Mouse (Mus musculus) hindbrain, embryonic 13.5 days (tissue): ENCODE results near the gene Gm11541. TPM values are rescaled to one million over a fixed set of nuclear protein-coding genes. Genes with fewer than 3 reads are reported as not detected.
"Not testable (repeated sequence)": the region's sequence is repeated elsewhere in the genome, so short reads cannot be mapped to it uniquely, and the experiment has no call there.

Source experiments
- ATAC-seq: fragments of 200-750 bp; cut with Nextera tagmentation; 2 replicates; pipeline ENCODE4 v1.8.0; 2017; ENCODE audit warnings: moderate TSS enrichment; ENCODE audit not compliant: low FRiP score
- H3K27ac ChIP-seq: fragments of 300-500 bp; sonication (generic); 2 replicates; pipeline ENCODE4 v1.5.1; 2015; ENCODE audit warnings: inconsistent platforms, mild to moderate bottlenecking, moderate library complexity
- H3K27me3 ChIP-seq: fragments of 300-500 bp; sonication (generic); 2 replicates; pipeline ENCODE4 v1.6.1; 2015; ENCODE audit warnings: mild to moderate bottlenecking, inconsistent platforms
- H3K36me3 ChIP-seq: fragments of 300-500 bp; sonication (generic); 2 replicates; pipeline ENCODE4 v1.6.1; 2015; ENCODE audit warnings: mild to moderate bottlenecking, inconsistent platforms
- H3K4me1 ChIP-seq: fragments of 300-500 bp; sonication (generic); replicated peaks from 2 replicates; pipeline ENCODE4 v1.6.1; 2015; ENCODE audit warnings: inconsistent platforms
- H3K4me2 ChIP-seq: fragments of 300-500 bp; sonication (generic); 2 replicates; pipeline ENCODE4 v1.6.1; 2015; ENCODE audit warnings: inconsistent platforms, mild to moderate bottlenecking, moderate library complexity
- H3K4me3 ChIP-seq: fragments of 300-500 bp; sonication (generic); 2 replicates; pipeline ENCODE4 v1.5.1; 2015; ENCODE audit warnings: mild to moderate bottlenecking, inconsistent platforms
- H3K9ac ChIP-seq: fragments of 300-500 bp; sonication (generic); 2 replicates; pipeline ENCODE4 v1.6.1; 2015; ENCODE audit warnings: mild to moderate bottlenecking, inconsistent platforms
- H3K9me3 ChIP-seq: fragments of 300-500 bp; sonication (generic); 2 replicates; pipeline ENCODE4 v1.6.1; 2016; ENCODE audit warnings: inconsistent platforms
- WGBS: fragments of 180-500 bp; shearing (Covaris S2); methylation state at CpG from one replicate; pipeline ENCODE4 v1.1.7; 2015; 5-methylcytosine and 5-hydroxymethylcytosine counted together
- polyA plus RNA-seq: library from polyadenylated mRNA; unstranded; fragments of >200 nt; fragmentation: Nextera tagmentation; extraction: Ambion mirVana; gene quantifications from 2 replicates; pipeline ENCODE4 v1.2.1, GENCODE M21; 2015

Gene Gm11541
- polyA plus RNA-seq, 1 experiment from 2014 or later: 0.09 TPM

DNA sequence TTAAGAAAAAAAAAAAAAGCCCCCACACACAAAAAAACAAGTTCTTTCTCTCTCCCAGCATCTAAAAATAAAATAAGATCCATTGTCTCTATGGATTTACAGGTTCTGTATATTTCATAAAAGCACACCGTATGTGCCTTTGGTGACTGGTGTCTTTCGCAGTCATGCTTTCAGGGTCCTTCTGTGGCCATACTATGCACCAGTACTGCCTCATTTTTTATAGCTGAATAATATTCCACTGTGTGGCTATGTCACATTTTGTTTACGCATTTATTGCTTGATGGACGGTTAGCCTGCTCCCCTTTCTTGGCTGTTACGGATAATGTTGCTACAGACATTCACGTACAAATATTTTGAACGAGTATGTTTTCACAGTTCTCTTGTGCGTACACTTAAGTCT lies 51.3 kb downstream of the Gm11541 start:
- ATAC-seq: 0 out of 2 replicates have a peak, but pooled peaks have one; percentile 9
- Histone ChIP-seq H3K27me3 (no peaks in the 10 kb centered on the region), H3K36me3 (peaks cover 19% of the 10 kb centered on the region), H3K4me3 (peak overlapping the region; percentile 63), H3K9ac (peak overlapping the region; percentile 72; the same call in 1 of the 2 replicates), H3K4me2 (peak overlapping the region; percentile 82), H3K27ac (no peak overlapping the region), H3K4me1 (peaks cover 23% of the 10 kb centered on the region), H3K9me3 (no peaks in the 10 kb centered on the region)
- WGBS: 52% methylated on average over 8 of the region's 8 CpGs

DNA sequence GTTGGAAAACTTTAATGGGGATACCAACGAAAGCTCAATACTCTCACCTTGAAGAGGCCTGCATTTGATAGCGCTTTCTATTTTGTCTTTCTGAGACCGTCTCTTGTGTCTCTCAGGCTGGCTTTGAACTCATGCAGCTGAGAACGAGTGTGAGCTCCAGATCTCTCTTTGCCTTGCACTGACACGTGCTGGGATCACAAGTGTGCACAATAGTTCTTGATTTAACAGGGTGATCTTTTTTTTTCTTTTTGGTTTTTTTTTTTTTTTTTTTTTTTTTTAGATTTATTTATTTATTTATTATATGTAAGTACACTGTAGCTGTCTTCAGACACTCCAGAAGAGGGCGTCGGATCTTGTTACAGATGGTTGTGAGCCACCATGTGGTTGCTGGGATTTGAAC lies 53.1 kb downstream of the Gm11541 start:
- Histone ChIP-seq H3K4me1 (peaks cover 23% of the 10 kb centered on the region), H3K36me3 (peaks cover 22% of the 10 kb centered on the region)
- H3K9ac ChIP-seq, H3K9me3 ChIP-seq, H3K4me2 ChIP-seq, H3K27me3 ChIP-seq, ATAC-seq, H3K27ac ChIP-seq, H3K4me3 ChIP-seq: not testable (repeated sequence)
- 98% methylated on average over 5 of the region's 7 CpGs for WGBS

DNA sequence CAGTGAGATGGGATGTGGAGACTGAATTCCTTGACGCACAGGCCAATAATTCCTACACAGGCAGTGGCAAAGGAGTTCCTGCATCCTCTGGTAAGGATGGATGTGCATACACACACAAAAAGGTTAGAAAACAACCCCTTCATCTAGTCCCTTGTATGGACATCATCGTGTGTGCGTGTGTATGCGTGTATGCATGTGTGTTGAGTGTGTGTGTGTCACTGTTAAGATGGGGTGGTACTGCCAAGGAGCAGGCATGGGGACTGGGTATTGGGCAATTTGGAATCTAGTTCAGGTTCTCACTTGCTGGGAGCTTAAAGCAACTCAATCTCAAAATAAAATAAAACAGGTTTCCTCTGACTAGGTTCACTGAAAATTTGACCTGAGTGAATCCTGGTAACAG lies 57.8 kb downstream of the Gm11541 start:
- Histone ChIP-seq H3K4me3 (no peak overlapping the region), H3K4me2 (no peak overlapping the region), H3K4me1 (no peaks in the 10 kb centered on the region), H3K27ac (no peak overlapping the region), H3K27me3 (no peaks in the 10 kb centered on the region), H3K9me3 (no peaks in the 10 kb centered on the region), H3K36me3 (peaks cover 69% of the 10 kb centered on the region), H3K9ac (no peak overlapping the region)
- 95% methylated on average over 4 of the region's 4 CpGs for WGBS
- ATAC-seq: no peak

Other genes with a start within 250 kb of the Gm11541 start
- 13.6 and 14.2 TPM in 2 replicates for gene Cacna1g, start 230.3 kb downstream of the Gm11541 start, polyA plus RNA-seq
- 0.17 and 0.56 TPM in 2 replicates for gene Spata20, start 218.3 kb downstream of the Gm11541 start, polyA plus RNA-seq
- 0.44 and 0.90 TPM in 2 replicates for gene Epn3, start 204.5 kb downstream of the Gm11541 start, polyA plus RNA-seq
- gene Mycbpap, start 182.8 kb downstream of the Gm11541 start, polyA plus RNA-seq: 3.2 and 3.8 TPM in 2 replicates
- 4.7 and 5.1 TPM in 2 replicates for gene Rsad1, start 155.2 kb downstream of the Gm11541 start, polyA plus RNA-seq
- 0.32 and 0.38 TPM in 2 replicates for gene Chad, start 139.5 kb downstream of the Gm11541 start, polyA plus RNA-seq
- 1.6 and 1.7 TPM in 2 replicates for gene Acsf2, start 102.6 kb downstream of the Gm11541 start, polyA plus RNA-seq
- 155 and 163 TPM in 2 replicates for gene Lrrc59, start 74.7 kb downstream of the Gm11541 start, polyA plus RNA-seq
- 144 and 152 TPM in 2 replicates for gene Mrpl27, start 50.7 kb downstream of the Gm11541 start, polyA plus RNA-seq
- gene Eme1, start 50.5 kb downstream of the Gm11541 start, polyA plus RNA-seq: 6.2 and 6.4 TPM in 2 replicates
- 12.2 TPM in 2 replicates for gene Xylt2, start 27.0 kb downstream of the Gm11541 start, polyA plus RNA-seq
- 0.14 TPM in 1 of 2 replicates, not detected in the other for gene Cdc34b, start 37.3 kb upstream of the Gm11541 start, polyA plus RNA-seq
- not detected in 2 replicates for gene Tmem92, start 78.2 kb upstream of the Gm11541 start, polyA plus RNA-seq
- 128 and 217 TPM in 2 replicates for gene Col1a1, start 231.7 kb upstream of the Gm11541 start, polyA plus RNA-seq